Mouse (Mus musculus) urinary bladder, postnatal 10 days (tissue): ENCODE measurements around the gene Fam131a.

Experiments
- DNase-seq: peaks from one replicate; pipeline ENCODE4 v3.0.0; 2022; ENCODE audit warnings: low spot score

The Fam131a gene

DNA sequence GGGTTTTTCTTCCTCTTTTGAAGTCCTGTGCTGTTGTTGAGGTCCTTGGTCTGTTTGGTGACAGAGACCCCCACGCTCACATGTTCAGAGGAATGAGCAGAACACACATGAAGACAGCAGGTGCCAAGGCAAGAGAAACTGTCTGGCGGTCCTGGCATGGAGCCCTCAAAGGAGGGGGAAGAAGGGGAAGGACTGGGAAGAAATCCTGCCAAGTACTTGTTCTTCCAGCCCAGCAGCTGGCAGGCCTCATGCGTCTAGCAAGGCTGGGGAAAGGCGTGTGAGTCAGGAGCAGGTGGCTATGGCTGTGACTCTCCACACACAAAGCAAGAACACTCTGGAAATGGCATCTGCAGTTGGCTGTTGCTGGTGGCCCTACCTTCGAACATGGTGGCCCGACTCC is 53.6 kb downstream of the Fam131a start:
- DNase-seq, result no peak

DNA sequence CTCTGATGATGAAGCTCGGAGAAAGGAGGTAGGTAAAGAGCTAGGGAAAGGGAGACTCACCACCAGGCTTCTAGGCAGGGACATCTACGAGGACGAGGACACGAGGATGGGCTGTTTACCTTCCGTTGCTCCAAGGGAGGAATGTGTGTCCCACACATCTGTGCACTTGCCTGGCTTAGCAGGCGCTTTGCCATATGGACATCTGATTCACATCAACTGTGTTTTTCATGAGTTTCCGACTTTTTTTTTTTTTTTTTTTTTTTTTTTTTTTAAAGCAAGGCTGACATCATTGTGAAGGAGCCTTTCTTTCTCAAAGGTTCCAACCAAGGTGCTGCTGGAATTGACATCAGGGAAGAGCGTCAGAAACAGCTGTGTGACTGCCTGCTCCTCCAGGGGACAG is 57.5 kb downstream of the Fam131a start:
- DNase-seq, result no peak
